Mouse (Mus musculus) gastrocnemius, postnatal 25 days (tissue): ENCODE results near the gene Limk1. TPM values are rescaled to one million over a fixed set of nuclear protein-coding genes. Genes with fewer than 3 reads are reported as not detected.

Experiments
- DNase-seq: peaks from one replicate; pipeline ENCODE4 v3.0.0; 2022
- total RNA-seq, 2 experiments: library from RNA; stranded (reverse); gene quantifications; 1 replicate in 1 of 2; 2 replicates in 1 of 2; pipeline ENCODE4 v1.2.3; 2021

Limk1 gene
- total RNA-seq, 2 experiments from 2014 or later: 2.7 to 2.8 TPM

DNA sequence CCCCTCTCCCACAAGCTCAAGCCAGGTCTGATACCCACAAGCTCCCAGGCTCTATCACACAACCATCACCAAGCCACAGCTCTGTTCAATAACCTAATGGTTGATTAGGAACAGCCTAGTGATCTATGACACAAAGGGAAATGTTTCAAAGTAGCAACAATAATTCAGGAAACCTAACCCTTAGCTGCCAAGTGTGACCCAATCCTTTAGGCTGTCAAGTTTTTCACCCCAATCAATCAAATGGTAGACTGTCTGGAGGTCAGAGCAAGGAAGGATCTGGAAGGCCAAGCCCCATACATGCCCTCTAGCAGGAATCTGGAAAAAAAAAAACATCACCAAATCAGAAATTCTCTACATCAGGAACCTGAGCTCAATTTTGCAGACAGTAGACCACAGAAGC lies 57.6 kb downstream of the Limk1 start:
- DNase-seq: no peak

DNA sequence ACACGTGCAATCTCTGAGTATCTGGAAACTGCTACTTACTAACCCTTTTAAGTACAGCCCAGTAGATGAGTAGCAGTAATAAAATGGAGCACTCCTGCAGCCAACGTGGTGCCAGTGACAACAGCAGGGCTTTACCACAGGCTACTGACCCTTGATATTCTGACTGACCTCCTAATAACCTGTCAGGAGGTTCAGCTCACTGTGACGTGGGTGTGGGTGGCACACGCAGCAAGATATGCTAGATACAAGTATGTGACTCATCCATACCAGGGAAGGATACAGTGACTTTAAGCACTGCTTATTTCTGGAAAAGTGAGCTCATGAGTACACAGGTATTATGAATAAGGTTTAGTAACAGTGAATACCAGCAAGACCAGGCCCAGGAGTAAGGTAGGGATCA lies 58.9 kb downstream of the Limk1 start:
- no peak for DNase-seq

DNA sequence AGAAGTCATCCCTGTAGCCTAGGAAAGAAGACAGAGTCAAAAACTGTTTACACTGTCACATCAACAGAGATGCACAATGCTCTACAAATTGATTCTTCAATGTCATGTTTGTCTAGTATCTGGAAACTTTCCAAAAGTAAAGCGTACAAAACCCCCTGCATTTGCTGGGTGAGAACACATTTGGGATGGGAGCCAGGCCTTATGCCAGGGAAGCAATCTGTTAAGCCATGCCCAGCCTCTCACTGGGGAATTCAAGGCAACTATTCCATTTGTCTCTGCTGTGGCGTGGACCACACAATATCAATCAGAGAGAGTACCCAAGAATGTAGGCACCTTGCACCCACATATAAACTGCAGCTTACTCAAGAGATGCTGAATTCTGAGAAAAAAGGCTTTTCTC lies 66.3 kb downstream of the Limk1 start:
- no peak for DNase-seq

DNA sequence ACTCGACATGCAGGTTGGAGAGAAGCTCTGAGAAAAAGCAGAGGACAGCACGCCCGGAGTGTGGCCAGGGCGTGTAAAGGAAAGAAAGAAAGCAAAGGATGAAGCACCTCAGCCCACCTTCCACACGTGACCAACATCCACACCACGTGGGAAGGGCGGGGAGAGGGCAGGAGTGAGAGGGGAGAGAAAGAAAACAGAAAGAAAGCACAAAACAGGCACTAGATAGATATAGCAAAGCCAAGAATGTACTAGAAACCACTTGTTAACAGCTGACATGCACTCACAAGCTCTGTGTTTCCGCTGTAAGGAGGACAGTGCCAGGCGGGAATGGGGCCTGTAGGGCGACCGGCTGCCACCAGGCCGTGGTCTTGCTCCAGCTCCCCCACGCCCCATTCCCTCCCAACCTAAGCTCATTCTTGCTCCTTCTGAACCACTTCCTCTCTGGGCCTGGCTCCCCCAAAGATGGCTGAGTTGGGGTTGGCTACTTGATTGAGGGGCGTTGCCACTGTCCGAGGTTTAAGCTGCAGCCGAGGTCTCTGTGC lies 67.2 kb downstream of the Limk1 start:
- no peak for DNase-seq

DNA sequence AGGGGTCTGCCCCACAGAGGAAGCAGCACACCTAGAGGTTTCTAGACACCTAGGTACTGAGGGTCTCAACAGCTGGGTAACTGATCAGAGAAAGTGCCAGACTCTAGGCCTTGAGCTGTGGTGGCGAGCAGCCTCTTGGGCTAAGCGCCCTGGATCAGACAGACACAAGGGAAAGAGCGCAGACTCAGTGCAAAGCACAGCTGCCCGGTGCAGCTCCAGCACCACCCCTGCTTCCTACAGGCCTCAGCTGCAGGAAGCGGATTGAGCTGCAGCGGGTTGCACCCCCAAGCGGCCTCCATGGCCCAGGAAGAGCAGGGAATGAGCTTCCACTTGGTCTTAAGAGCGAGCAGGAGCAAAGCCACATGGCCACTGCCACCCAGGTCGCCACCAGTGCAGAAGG lies 67.9 kb downstream of the Limk1 start:
- no peak for DNase-seq

DNA sequence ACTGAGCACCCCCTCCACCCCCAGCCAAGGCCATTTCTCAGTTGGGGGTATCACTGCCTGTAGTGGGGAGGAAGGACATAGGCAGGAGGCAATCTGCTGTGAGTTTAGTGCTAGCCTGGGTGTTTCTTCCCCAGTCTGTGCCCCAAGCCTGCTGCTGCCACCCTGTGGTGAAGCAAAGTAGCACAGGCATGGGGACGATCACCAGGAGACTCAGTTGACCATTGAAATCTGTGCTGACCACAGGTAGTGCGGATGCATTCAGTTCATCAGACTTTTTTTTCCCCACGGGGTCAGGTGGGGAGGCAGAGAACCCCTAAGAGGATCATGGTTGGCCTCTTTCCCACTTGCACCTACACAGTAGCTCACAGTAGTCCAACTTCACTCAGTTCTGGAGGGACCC lies 71.3 kb downstream of the Limk1 start:
- peak; percentile 52 for DNase-seq

DNA sequence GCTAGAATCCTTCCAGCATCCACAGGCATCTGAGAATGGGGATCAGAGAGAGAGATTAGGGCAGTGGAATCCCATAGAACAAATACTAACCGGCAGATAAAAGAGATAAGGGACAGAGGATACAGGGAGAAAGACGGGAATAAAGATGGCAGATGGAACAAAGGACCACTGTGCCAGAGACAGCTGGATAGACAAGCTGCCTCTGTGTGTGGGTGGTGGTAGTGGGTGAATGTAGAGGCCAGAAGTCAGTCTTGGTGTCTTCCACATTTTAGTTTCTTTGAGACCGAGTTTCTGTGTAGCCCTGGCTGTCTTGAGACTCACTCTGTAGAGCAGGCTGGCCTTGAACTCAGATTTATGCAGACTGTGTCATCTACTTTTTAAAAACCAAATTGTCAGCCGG lies 72.6 kb downstream of the Limk1 start:
- DNase-seq: no peak

DNA sequence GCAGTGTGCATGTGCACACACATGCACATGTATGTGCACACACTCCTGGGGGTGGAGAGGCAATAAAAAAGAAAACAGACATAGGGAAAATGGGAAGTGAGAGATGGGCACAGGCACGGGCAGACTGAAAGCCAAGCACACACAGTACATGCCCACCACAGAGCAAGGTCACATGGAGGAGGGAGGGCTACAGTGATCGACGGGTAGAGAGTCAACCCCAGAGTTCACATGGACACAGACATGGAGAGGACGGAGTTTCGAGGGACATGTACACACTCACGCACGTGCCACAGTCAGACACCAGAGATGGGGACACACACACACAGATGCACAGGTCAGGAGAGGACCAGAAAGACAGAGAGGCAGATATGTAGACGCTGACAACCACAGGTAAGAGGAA lies 73.0 kb downstream of the Limk1 start:
- DNase-seq: no peak

DNA sequence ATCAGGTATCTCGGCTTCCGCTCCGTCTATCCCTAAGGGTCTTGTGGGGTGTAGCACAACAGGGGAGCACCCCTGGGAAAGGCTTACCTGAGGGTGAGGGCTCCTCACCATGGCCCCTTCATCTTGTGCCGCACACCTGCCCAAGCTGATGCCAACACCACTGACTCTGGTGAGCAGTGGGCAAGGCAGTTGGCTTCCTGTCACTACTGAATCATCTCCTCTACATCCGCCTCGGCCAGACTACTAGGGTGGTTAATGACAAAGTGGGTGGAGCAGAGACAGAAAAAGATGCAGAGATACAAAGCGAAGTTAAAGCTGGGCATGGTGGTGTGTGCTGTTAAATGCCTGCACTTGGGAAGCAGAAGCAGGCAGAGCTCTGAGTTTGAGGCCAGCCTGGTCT lies 73.6 kb downstream of the Limk1 start, which contains the start of gene Lat2:
Lat2 (minus strand) TSS at position 224 of the 400 bp plus-strand sequence.
- DNase-seq: no peak

DNA sequence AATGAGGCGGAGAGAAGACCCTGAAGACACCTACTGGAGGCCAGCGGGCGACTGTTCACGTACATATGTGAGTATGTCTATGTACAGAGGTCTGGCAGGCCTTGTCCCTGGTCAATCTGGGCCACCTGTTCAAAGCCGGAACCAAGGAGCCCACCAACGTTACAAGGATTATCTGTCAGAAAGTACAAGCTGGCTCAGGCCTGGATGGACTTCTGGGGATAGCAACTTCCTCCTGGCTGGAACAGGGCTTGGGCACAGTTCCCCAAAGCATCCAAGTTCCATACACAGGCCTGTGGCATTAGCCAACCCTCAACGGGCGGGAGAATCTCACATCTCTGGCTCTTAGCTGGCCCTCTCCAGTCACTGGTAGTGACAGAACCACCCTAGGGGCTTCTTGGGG lies 74.1 kb downstream of the Limk1 start:
- no peak for DNase-seq

DNA sequence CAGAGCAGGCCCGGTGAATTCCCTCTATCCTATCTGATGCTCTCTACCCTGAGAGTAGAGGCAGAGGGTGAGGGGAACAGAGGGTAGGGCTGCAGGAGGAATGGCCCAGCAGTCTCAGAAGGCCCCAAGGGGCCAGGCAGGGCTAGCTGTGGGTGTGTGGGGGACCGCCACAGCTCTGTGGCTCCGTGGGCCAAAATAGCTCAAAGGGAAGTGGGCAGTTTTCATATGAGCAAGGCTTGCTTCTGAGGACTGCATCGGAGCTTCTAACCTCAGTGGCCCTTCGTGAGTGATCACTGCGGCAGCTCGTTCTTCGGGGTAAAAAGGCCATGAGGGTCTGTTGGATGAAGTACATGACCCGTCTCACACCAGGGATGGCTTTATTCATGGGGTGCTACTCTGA lies 74.7 kb downstream of the Limk1 start:
- no peak for DNase-seq

DNA sequence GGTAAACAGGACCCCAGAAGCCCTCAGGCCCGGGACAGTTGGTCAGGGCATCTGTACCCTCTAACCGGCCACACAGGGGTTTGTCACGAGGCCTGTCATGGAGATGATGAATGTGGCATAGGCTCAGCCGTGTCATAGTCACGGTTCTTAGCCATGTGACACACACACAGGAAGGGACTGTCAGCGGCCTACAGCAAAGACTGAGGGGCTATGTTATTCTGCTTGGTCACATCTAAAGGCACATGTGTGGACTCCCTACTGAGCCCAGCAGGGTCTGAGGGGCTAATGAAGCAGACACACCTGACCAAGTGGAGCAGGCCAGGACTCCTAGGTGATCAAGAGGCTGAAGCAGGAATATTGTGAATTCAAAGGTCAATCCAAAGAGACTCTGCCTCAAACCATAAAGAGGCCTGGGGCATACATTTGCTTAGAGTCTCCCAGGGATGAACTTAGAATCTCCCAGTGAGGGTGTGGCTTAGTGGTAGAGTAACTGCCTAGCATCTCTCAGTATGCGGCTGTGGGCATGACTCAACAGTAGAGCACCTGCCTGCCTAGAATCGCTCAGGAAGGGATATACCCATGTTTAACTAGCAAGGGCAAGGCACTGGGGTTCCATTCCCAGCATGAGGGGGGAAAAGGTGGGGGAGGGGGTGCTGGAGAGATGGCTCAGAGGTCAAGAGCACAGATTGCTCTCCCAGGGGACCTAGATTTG lies 76.4 kb downstream of the Limk1 start:
- DNase-seq: no peak

DNA sequence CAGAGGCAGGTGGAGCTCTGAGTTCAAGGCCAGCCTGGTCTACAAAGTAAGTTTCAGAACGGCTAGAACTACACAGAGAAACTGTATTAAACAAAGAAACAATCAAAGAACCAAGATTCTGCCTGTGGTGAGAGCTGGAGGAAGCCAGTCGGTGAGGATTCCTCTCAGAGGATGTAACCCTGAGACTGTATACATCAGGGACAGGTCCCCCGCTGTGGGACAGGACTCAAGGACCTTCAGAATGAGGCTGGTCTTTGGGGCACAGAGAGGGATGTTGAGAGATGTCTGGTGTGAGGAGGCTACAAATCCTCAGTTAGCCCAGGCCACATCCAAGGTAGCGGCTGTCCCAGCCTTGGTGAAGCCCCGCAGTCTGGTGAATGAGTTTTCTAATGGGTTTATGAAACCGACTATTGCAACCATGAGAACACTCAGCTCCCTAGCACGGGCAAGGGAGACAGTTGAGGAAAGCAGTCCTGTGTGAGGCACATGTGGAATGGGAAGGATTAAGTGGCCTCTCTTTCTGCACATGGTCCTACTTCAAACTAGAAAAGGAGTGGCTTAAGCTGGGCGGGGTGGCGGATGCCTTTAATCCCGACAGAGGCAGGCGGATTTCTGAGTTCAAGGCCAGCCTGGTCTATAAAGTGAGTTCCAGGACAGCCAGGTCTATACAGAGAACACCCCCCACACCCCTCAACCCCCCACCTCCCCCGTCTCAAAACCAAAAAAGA lies 78.3 kb downstream of the Limk1 start:
- DNase-seq: no peak

DNA sequence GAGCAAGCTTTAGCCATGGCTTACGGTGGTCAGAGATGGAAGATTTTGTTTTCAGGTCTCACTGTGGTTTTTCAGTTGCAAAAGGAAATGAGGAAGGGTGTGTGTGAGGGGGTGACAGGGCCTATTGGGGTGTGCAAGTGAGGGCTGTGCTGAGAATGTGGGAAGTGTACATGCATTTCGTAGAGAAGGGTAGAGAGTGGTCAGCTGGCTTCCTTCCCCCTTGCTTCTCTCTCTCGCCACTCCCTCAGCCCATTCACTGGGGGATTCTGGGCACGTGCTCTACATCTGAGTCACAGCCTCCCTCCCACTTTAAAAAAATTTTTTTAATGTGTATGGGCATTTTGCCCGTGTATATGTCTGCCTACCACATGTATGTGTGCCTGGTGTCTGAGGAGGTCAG lies 81.3 kb downstream of the Limk1 start:
- DNase-seq: no peak

DNA sequence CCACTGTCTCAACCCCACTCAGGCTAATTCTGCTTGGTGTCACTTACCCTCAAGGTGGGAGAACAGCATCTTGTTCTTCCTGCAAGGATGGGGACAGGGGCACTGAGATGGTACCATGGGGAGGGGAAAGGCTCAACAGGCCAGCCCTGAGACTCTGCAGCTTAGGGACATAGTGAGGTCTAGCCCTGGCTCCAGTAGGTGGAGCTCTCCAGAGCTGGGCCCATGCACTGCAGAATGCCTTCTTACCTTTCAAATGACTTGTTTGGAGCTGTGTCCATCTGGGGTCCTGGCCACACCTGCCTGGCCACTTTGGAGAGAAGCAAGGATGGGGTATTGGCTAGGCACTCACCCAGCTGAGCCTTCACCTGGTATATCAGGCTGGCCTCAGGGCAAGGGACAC lies 82.1 kb downstream of the Limk1 start:
- no peak for DNase-seq

Other genes starting within 250 kb of the Limk1 start
- 1 to 10 TPM; 9.6 to 9.9 TPM for gene Gtf2ird1, start 231.9 kb downstream of the Limk1 start, total RNA-seq
- 1 to 10 TPM; 3.6 to 4.0 TPM for gene Clip2, start 136.2 kb downstream of the Limk1 start, total RNA-seq
- gene Syna, start 128.4 kb downstream of the Limk1 start, total RNA-seq: not detected
- gene Rfc2, start 107.2 kb downstream of the Limk1 start, total RNA-seq: 10 to 100 TPM; 13.9 to 14.1 TPM
- gene Lat2, start 73.6 kb downstream of the Limk1 start, total RNA-seq: under 1 TPM; 0.41 to 0.99 TPM
- gene Eif4h, start 49.1 kb downstream of the Limk1 start, total RNA-seq: 10 to 100 TPM; 85.7 to 97.7 TPM
- gene Eln, start 58.7 kb upstream of the Limk1 start, total RNA-seq: 100 to 1,000 TPM in 1 of 2 experiments, 10 to 100 TPM in 1; 72.9 to 155 TPM
- not detected for gene Tmem270, start 218.1 kb upstream of the Limk1 start, total RNA-seq
- not detected for gene Cldn13, start 226.9 kb upstream of the Limk1 start, total RNA-seq
- 1 to 10 TPM; 4.0 to 5.2 TPM for gene Mettl27, start 243.8 kb upstream of the Limk1 start, total RNA-seq